Mouse (Mus musculus) E14TG2a.4 (cell line): ENCODE measurements around the gene Rnf217.

Experiments
- H3K27me3 ChIP-seq: 2 replicates; pipeline ENCODE4 v1.6.1; 2014; ENCODE audit warnings: low read length, control low read depth; ENCODE audit not compliant: insufficient read depth
- H3K36me3 ChIP-seq: 2 replicates; pipeline ENCODE4 v1.6.1; 2014; ENCODE audit warnings: low read length, control low read depth; ENCODE audit not compliant: insufficient read depth
- H3K4me1 ChIP-seq: replicated peaks from 2 replicates; pipeline ENCODE4 v1.6.1; 2014; ENCODE audit warnings: low read depth, low read length, control low read depth
- H3K4me3 ChIP-seq: replicated peaks from 2 replicates; pipeline ENCODE4 v1.5.1; 2014; ENCODE audit warnings: mild to moderate bottlenecking, low read length
- H3K9me3 ChIP-seq: 2 replicates; pipeline ENCODE4 v1.6.1; 2014; ENCODE audit warnings: low read length, control low read depth
- CTCF ChIP-seq: conservative IDR thresholded peaks from 2 replicates; pipeline ENCODE4 v1.5.1; 2014; ENCODE audit warnings: low read length
- NANOG ChIP-seq: IDR thresholded peaks from 2 replicates; pipeline ENCODE4 v1.6.1; 2014; ENCODE audit warnings: borderline replicate concordance, low read length, mixed read lengths
- POU5F1 ChIP-seq: IDR thresholded peaks from 2 replicates; pipeline ENCODE4 v1.6.1; 2014; ENCODE audit warnings: low read length, borderline replicate concordance

Rnf217 gene

GRCm38 (mm10) chr10:31501644-31502043 is 107.3 kb downstream of the Rnf217 start:
- TF ChIP-seq NANOG (no peak), POU5F1 (no peak), CTCF (no peak)
- Histone ChIP-seq H3K36me3 (no peaks in the 10 kb centered on the region), H3K4me1 (no peaks in the 10 kb centered on the region), H3K9me3 (no peaks in the 10 kb centered on the region), H3K27me3 (no peaks in the 10 kb centered on the region), H3K4me3 (no peak overlapping the region)

- Histone ChIP-seq H3K4me1 (no peaks in the 10 kb centered on the region), H3K36me3 (no peaks in the 10 kb centered on the region), H3K4me3 (no peak overlapping the region), H3K9me3 (peaks cover 7% of the 10 kb centered on the region), H3K27me3 (no peaks in the 10 kb centered on the region)
- no peak for TF ChIP-seq CTCF
- no peak for TF ChIP-seq NANOG
- no peak for TF ChIP-seq POU5F1
Measured at GRCm38 (mm10) chr10:31496931-31497330, 112.1 kb downstream of the Rnf217 start.

GRCm38 (mm10) chr10:31495826-31496225 is 113.2 kb downstream of the Rnf217 start:
- Histone ChIP-seq H3K27me3 (no peaks in the 10 kb centered on the region), H3K9me3 (peaks cover 18% of the 10 kb centered on the region), H3K36me3 (no peaks in the 10 kb centered on the region), H3K4me3 (no peak overlapping the region), H3K4me1 (no peaks in the 10 kb centered on the region)
- no peak for TF ChIP-seq CTCF
- TF ChIP-seq POU5F1: no peak
- no peak for TF ChIP-seq NANOG

- no peaks in the 10 kb centered on the region for H3K4me1 ChIP-seq
- TF ChIP-seq CTCF: no peak
- no peak for TF ChIP-seq POU5F1
- TF ChIP-seq NANOG: no peak
- H3K36me3 ChIP-seq: peaks cover 7% of the 10 kb centered on the region; the same call in 1 of the 2 replicates
- H3K9me3 ChIP-seq: peaks cover 32% of the 10 kb centered on the region
- H3K4me3 ChIP-seq: no peak overlapping the region
- no peaks in the 10 kb centered on the region for H3K27me3 ChIP-seq
Measured at GRCm38 (mm10) chr10:31494296-31494695, 114.7 kb downstream of the Rnf217 start.

- Histone ChIP-seq H3K36me3 (no peaks in the 10 kb centered on the region), H3K27me3 (no peaks in the 10 kb centered on the region), H3K9me3 (no peaks in the 10 kb centered on the region), H3K4me1 (no peaks in the 10 kb centered on the region), H3K4me3 (no peak overlapping the region)
- TF ChIP-seq POU5F1 (no peak), NANOG (no peak), CTCF (no peak)
Measured at GRCm38 (mm10) chr10:31467043-31467898, 141.7 kb downstream of the Rnf217 start.

- Histone ChIP-seq H3K27me3 (no peaks in the 10 kb centered on the region), H3K9me3 (no peaks in the 10 kb centered on the region), H3K36me3 (no peaks in the 10 kb centered on the region), H3K4me3 (no peak overlapping the region), H3K4me1 (no peaks in the 10 kb centered on the region)
- TF ChIP-seq CTCF (peak; percentile 52), NANOG (no peak)
Measured at GRCm38 (mm10) chr10:31465840-31466541, 143.0 kb downstream of the Rnf217 start.

GRCm38 (mm10) chr10:31465424-31465823 is 143.6 kb downstream of the Rnf217 start:
- H3K36me3 ChIP-seq: no peaks in the 10 kb centered on the region
- no peaks in the 10 kb centered on the region for H3K4me1 ChIP-seq
- no peaks in the 10 kb centered on the region for H3K27me3 ChIP-seq
- no peak overlapping the region for H3K4me3 ChIP-seq
- no peaks in the 10 kb centered on the region for H3K9me3 ChIP-seq
- TF ChIP-seq CTCF (no peak), NANOG (no peak), POU5F1 (no peak)

- Histone ChIP-seq H3K36me3 (no peaks in the 10 kb centered on the region), H3K27me3 (no peaks in the 10 kb centered on the region), H3K4me3 (no peak overlapping the region), H3K9me3 (peaks cover 14% of the 10 kb centered on the region), H3K4me1 (no peaks in the 10 kb centered on the region)
- TF ChIP-seq POU5F1 (no peak), NANOG (no peak), CTCF (no peak)
Measured at GRCm38 (mm10) chr10:31463044-31463443, 145.9 kb downstream of the Rnf217 start.
